Mouse (Mus musculus) brain, embryonic 14.5 days (tissue): ENCODE measurements around the gene Tubgcp5. TPM values are rescaled to one million over a fixed set of nuclear protein-coding genes. Genes with fewer than 3 reads are reported as not detected.

ENCODE experiments used
- DNase-seq: peaks from one replicate; pipeline ENCODE4 v3.0.0-alpha.2; 2011; ENCODE audit warnings: low read depth
- CTCF ChIP-seq: fragments of 200-500 bp; IDR thresholded peaks from 2 replicates; pipeline ENCODE4 v1.5.1; 2012; ENCODE audit warnings: inconsistent platforms, mild to moderate bottlenecking, moderate library complexity, borderline replicate concordance; ENCODE audit not compliant: insufficient read depth, insufficient read length; ENCODE audit errors: extremely low read depth
- POLR2A ChIP-seq: fragments of 200-500 bp; IDR thresholded peaks from 2 replicates; pipeline ENCODE4 v1.6.1; 2012; ENCODE audit warnings: mild to moderate bottlenecking, inconsistent platforms, borderline replicate concordance; ENCODE audit not compliant: poor library complexity, insufficient read depth, insufficient read length, severe bottlenecking; ENCODE audit errors: extremely low read depth
- polyA plus RNA-seq: library from polyadenylated mRNA; depleted of rRNA; stranded (reverse); fragments of >200 nt; gene quantifications from 2 replicates; pipeline ENCODE4 v1.2.3, GENCODE M21; 2012; rRNA removed

Gene Tubgcp5
- polyA plus RNA-seq, 1 experiment = 23.0 TPM

- TF ChIP-seq POLR2A (no peak), CTCF (no peak)
- no peak for DNase-seq
Measured at GRCm38 (mm10) chr7:55871476-55871875, 77.5 kb downstream of the Tubgcp5 start.

- TF ChIP-seq CTCF = no peak
- no peak for TF ChIP-seq POLR2A
- no peak for DNase-seq
Measured at GRCm38 (mm10) chr7:55874703-55875102, 80.7 kb downstream of the Tubgcp5 start.

GRCm38 (mm10) chr7:55877721-55878120 lies 83.8 kb downstream of the Tubgcp5 start:
- no peak for TF ChIP-seq CTCF
- no peak for TF ChIP-seq POLR2A
- no peak for DNase-seq

- no peak for TF ChIP-seq POLR2A
- no peak for TF ChIP-seq CTCF
- no peak for DNase-seq
Measured at GRCm38 (mm10) chr7:55880882-55881281, 86.9 kb downstream of the Tubgcp5 start.

Other genes with a start within 250 kb of the Tubgcp5 start
- 1.2 and 1.8 TPM in 2 replicates for gene Siglech, start 26.0 kb upstream of the Tubgcp5 start, polyA plus RNA-seq
- gene Cyfip1, start 47.6 kb downstream of the Tubgcp5 start, polyA plus RNA-seq = 38.3 and 39.6 TPM in 2 replicates
- gene Nipa2, start 168.3 kb downstream of the Tubgcp5 start, polyA plus RNA-seq = 24.2 and 28.3 TPM in 2 replicates
- 18.4 and 21.6 TPM in 2 replicates for gene Nipa1, start 225.8 kb downstream of the Tubgcp5 start, polyA plus RNA-seq